Mouse (Mus musculus) liver, embryonic 13.5 days (tissue): ENCODE measurements around the gene Otulinl. TPM values are rescaled to one million over a fixed set of nuclear protein-coding genes. Genes with fewer than 3 reads are reported as not detected.
A peak's percentile ranks its signal among the peaks of the same experiment; 100 is the strongest.

Experiments
- ATAC-seq: fragments of 200-750 bp; cut with Nextera tagmentation; 2 replicates; pipeline ENCODE4 v1.8.0; 2017; ENCODE audit warnings: low read depth, mild to moderate bottlenecking, moderate number of reproducible peaks, moderate library complexity
- DNase-seq: peaks from one replicate; pipeline ENCODE4 v3.0.0; 2022
- H3K27ac ChIP-seq: fragments of 300-500 bp; sonication (generic); 2 replicates; pipeline ENCODE4 v1.5.1; 2015; ENCODE audit warnings: moderate library complexity, mild to moderate bottlenecking, inconsistent platforms
- H3K27me3 ChIP-seq: fragments of 300-500 bp; sonication (generic); 2 replicates; pipeline ENCODE4 v1.6.1; 2015; ENCODE audit warnings: mild to moderate bottlenecking, inconsistent platforms
- H3K36me3 ChIP-seq: fragments of 300-500 bp; sonication (generic); 2 replicates; pipeline ENCODE4 v1.6.1; 2015; ENCODE audit warnings: mild to moderate bottlenecking, inconsistent platforms
- H3K4me1 ChIP-seq: fragments of 300-500 bp; sonication (generic); replicated peaks from 2 replicates; pipeline ENCODE4 v1.6.1; 2015; ENCODE audit warnings: inconsistent platforms
- H3K4me2 ChIP-seq: fragments of 300-500 bp; sonication (generic); 2 replicates; pipeline ENCODE4 v1.6.1; 2015; ENCODE audit warnings: inconsistent platforms, mild to moderate bottlenecking, moderate library complexity
- H3K4me3 ChIP-seq: fragments of 300-500 bp; sonication (generic); replicated peaks from 2 replicates; pipeline ENCODE4 v1.5.1; 2015; ENCODE audit warnings: mild to moderate bottlenecking, inconsistent platforms
- H3K9ac ChIP-seq: fragments of 300-500 bp; sonication (generic); 2 replicates; pipeline ENCODE4 v1.6.1; 2015; ENCODE audit warnings: mild to moderate bottlenecking, inconsistent platforms
- H3K9me3 ChIP-seq: fragments of 300-500 bp; sonication (generic); replicated peaks from 2 replicates; pipeline ENCODE4 v1.6.1; 2016; ENCODE audit warnings: inconsistent platforms
- WGBS: fragments of 180-500 bp; shearing (Covaris S2); methylation state at CpG from one replicate; pipeline ENCODE4 v1.1.7; 2015; ENCODE audit not compliant: insufficient replicate concordance; 5-methylcytosine and 5-hydroxymethylcytosine counted together
- polyA plus RNA-seq: library from polyadenylated mRNA; unstranded; fragments of >200 nt; fragmentation: Nextera tagmentation; extraction: Ambion mirVana; gene quantifications from 2 replicates; pipeline ENCODE4 v1.2.1, GENCODE M21; 2015

Gene Otulinl
- polyA plus RNA-seq, 1 experiment from 2014 or later, result 8.0 TPM

DNA sequence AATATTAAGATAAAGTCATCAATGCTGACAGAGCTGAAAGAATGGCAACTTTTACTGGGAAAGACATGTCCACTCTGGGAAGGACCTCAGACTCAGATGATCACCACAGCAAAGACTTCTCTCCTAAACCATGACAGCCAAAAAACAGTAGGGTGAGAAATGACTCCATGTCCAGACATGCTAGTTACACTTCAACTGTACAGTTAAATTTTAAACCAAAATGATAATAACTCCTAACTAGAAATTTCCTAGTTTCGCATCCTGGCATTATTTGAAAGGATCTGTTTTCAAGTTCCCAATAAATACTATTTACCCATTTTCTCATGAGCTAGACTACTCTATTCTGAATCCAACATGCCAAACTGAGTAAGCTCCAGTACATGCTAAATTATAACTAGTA lies 55.1 kb downstream of the Otulinl start:
- Histone ChIP-seq H3K4me2 (0 out of 2 replicates have a peak overlapping the region, but pooled peaks have one; percentile 23), H3K4me1 (peaks cover 72% of the 10 kb centered on the region)
- 73% methylated on average over 1 of the region's 1 CpGs for WGBS

DNA sequence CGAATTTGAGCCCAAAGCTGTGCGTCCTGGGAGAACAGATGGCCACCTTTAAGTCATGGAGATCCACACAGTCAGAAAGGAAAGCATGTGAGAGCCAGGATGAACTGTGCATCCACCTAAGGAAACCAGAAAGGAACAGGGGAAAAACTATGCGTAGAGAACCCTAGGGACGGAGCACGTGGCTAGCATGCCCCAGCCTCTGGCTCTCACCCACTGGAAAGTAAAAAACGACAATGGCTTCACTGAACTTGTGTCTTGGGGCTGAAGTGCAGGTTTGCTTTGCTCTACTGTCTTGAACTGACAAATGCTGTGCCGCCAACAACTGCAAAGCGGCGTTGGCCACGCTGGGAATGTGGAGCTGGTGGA lies 55.5 kb downstream of the Otulinl start:
- Histone ChIP-seq H3K27me3 (no peaks in the 10 kb centered on the region), H3K36me3 (peaks cover 41% of the 10 kb centered on the region), H3K4me1 (peaks cover 72% of the 10 kb centered on the region), H3K9me3 (no peaks in the 10 kb centered on the region), H3K9ac (no peak overlapping the region), H3K4me3 (no peak overlapping the region), H3K4me2 (peak overlapping the region; percentile 23; the same call in 1 of the 2 replicates), H3K27ac (peak overlapping the region; percentile 49)
- ATAC-seq (no peak), DNase-seq (no peak)
- WGBS, result 55% methylated on average over 10 of the region's 10 CpGs

More for the DNA sequence above, 55.1 kb downstream of the Otulinl start:
- Histone ChIP-seq H3K27ac (no peak overlapping the region), H3K36me3 (peaks cover 37% of the 10 kb centered on the region), H3K9ac (no peak overlapping the region), H3K27me3 (no peaks in the 10 kb centered on the region), H3K4me3 (no peak overlapping the region), H3K9me3 (no peaks in the 10 kb centered on the region)
- DNase-seq (no peak), ATAC-seq (no peak)

DNA sequence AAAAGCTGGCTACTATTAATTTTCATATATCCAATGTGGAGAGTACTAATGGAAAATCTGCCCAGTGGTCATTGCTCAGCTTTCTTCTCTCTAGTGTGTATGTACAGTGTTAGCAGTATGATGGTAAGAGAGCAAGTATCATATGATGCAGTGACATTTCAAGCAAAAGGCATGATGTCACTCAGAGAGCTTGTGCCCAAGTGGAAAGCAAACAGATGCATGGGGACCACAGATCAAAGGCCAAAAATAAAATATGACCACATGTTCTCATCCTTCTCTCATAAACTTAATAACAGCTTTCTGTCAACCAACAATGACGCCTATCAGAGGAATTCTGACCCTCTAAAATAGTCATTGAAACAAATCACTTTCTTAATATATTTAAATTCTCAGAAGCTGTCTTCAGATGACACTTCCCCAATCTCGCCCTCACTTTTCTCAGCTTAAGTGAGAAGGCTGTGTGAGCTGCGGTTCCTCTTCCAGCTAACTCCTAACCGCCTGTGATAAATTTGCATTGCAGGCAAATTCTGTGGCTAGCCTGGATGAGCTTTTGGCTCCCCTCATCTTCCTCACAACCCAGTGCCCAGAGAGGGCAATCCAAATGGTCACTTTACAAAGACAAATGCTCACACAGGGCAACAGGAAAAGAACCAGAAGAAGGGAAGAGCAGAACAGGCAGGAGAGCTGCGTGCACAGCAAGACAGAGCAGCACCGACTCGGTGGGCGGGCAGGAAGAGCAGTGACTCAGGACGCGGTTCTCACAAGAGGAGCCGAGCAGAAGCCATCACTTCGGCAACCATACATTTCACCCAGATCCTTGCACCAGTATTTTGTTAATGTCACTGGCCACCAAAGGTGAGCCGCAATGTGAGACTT lies 56.1 kb downstream of the Otulinl start:
- H3K9me3 ChIP-seq, result no peaks in the 10 kb centered on the region
- DNase-seq (no peak), ATAC-seq (no peak)
- no peak overlapping the region for H3K4me3 ChIP-seq
- no peak overlapping the region for H3K9ac ChIP-seq
- WGBS, result 39% methylated on average over 13 of the region's 13 CpGs
- peaks cover 45% of the 10 kb centered on the region for H3K36me3 ChIP-seq
- H3K4me1 ChIP-seq, result peaks cover 74% of the 10 kb centered on the region
- H3K27me3 ChIP-seq, result no peaks in the 10 kb centered on the region
- H3K27ac ChIP-seq, result peak overlapping the region; percentile 49
- peak overlapping the region; percentile 23; the same call in 1 of the 2 replicates for H3K4me2 ChIP-seq

DNA sequence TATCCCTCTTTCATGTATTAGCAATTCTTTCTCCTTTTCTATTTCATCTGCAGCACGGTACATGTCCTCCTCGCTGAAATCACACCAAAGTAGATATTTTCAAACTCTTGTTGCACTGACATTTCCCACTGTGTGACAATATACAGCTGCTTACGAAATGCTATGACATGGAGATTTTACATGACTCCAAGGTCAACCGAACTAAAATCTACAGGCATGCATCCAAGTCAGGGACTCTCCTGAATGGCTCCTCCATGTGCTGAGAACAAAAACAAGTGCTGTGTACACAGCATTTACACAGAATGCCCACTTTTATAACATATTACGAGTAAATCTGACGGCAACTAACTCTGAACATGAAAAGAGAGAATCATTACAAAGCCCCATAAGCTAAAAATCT lies 58.1 kb downstream of the Otulinl start:
- Histone ChIP-seq H3K9ac (no peak overlapping the region), H3K36me3 (peaks cover 59% of the 10 kb centered on the region), H3K27me3 (no peaks in the 10 kb centered on the region), H3K4me2 (no peak overlapping the region), H3K4me1 (peaks cover 76% of the 10 kb centered on the region), H3K27ac (no peak overlapping the region), H3K4me3 (no peak overlapping the region), H3K9me3 (no peaks in the 10 kb centered on the region)
- DNase-seq (no peak), ATAC-seq (no peak)
- WGBS, result 82% methylated on average over 6 of the region's 6 CpGs

DNA sequence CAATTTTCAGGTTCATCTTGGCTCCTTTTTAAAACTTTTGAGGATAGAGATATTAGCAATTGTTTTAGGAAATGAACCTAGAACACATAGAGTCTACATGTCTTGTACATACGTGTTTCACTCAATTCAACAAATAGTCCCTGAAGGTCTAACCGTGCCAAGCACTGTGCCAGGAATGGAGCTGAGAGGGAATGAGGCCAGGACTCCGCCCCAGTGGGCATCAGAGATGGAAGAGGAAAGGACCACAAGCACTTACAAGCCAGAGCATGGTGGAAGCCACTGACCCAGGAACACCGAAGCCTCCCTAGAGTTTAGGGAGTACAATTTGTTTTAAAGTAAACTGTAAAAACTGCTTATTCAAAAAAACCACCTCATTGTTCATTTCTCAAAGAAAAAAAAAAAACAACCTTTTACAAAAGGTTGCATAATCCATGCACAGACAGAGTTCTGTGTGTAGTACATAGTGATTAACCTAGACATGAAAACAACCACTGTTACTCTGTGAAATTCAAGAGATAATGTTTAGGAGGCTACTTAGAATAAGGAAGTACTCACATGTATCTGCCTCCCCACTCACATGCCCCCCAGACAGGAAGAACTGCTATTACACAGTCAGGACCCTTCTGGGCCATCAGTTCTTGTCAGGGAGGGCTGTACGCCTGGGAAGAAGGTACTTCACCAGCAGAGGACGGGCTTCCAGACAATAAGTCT lies 60.7 kb downstream of the Otulinl start:
- no peak overlapping the region for H3K27ac ChIP-seq

DNA sequence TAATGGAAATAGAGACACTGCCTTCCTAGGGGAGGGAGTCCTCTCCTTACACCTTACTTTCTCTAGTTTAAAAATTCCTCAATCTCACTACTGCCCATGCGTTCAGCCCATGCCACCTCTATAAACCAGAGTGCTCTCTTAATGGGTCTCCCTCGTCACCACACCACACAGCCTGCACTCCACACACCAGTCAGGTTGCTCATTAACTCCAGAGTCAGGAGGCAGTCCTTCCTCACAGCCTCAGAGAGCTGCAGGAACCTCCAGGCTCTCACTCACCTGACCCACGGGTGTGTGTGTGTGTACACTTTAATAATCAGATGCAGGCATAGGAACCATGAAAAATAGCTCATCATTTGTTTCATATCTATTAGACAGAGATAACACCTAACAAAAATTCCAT lies 61.7 kb downstream of the Otulinl start:
- 64% methylated on average over 3 of the region's 3 CpGs for WGBS

More for the DNA sequence above, 60.7 kb downstream of the Otulinl start:
- Histone ChIP-seq H3K9ac (no peak overlapping the region), H3K4me2 (no peak overlapping the region), H3K36me3 (peaks cover 72% of the 10 kb centered on the region), H3K9me3 (no peaks in the 10 kb centered on the region), H3K4me3 (no peak overlapping the region), H3K27me3 (no peaks in the 10 kb centered on the region), H3K4me1 (peaks cover 49% of the 10 kb centered on the region)
- DNase-seq (no peak), ATAC-seq (no peak)
- 76% methylated on average over 6 of the region's 6 CpGs for WGBS

DNA sequence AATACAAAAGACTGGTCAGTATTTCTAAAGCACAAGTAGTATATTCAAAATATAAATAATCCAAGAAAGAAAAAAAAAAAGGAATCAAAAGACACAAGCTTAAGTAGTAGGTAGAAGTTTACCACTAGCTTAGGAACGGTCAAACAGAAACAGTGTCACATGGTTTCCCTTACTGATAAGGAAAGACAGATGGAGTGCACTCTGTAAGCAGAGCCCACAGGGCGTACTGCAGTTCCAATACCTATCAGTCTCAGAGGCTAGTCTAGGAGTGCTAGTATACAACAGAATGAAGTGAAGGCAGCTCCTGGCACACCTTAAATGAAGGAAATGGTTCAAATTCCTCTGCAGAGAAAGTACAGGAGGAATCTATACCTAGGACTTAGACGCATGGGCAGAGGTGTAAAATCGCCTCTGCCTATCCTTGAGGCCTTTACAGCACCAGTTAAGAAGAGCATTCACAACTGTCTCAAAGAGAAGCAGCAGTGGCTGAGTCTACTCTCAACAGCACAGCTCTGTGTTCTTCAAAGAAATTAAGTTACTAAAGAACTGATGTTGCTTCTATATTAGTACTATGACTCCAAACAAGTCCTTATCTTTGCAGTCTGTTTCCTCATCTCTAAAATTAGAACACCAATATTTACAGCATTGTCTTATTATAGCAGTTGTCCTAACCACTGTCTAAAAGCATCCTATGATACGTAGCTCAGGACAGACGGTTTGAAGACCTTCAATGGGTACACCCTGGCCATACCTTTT lies 62.4 kb downstream of the Otulinl start:
- H3K27ac ChIP-seq, result peak overlapping the region; percentile 40

More for the DNA sequence above, 61.7 kb downstream of the Otulinl start:
- Histone ChIP-seq H3K4me1 (peaks cover 40% of the 10 kb centered on the region), H3K27ac (peak overlapping the region; percentile 18; the same call in 1 of the 2 replicates), H3K9me3 (no peaks in the 10 kb centered on the region), H3K27me3 (no peaks in the 10 kb centered on the region), H3K4me2 (no peak overlapping the region), H3K4me3 (no peak overlapping the region), H3K9ac (no peak overlapping the region), H3K36me3 (peaks cover 74% of the 10 kb centered on the region)
- peak; percentile 35; the same call in 1 of the 2 replicates for ATAC-seq
- no peak for DNase-seq

DNA sequence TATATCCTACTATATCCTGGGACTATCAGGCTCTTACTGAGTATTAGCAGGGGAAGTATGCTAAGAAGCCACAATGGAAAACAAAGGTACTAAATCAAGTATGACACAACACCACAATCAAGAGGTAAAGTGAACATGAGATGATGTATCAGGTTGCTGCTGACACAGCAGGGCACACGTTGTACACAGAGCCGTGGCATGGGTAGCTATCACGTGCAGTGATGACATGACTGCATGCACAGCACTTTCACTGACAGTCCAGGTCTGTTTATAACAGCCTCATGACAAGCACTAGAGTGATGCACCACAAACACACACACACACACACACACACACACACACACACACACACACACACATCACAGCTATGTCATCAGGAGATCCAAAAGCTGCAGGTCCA lies 64.2 kb downstream of the Otulinl start:
- Histone ChIP-seq H3K4me3 (no peak overlapping the region), H3K4me1 (peaks cover 30% of the 10 kb centered on the region), H3K27me3 (no peaks in the 10 kb centered on the region), H3K27ac (no peak overlapping the region), H3K9ac (no peak overlapping the region), H3K4me2 (no peak overlapping the region), H3K36me3 (peaks cover 81% of the 10 kb centered on the region), H3K9me3 (no peaks in the 10 kb centered on the region)
- no peak for ATAC-seq
- WGBS, result 84% methylated on average over 3 of the region's 3 CpGs
- DNase-seq, result no peak

More for the DNA sequence above, 62.4 kb downstream of the Otulinl start:
- 36% methylated on average over 6 of the region's 6 CpGs for WGBS
- peaks cover 33% of the 10 kb centered on the region for H3K4me1 ChIP-seq
- no peak overlapping the region for H3K4me3 ChIP-seq
- H3K36me3 ChIP-seq, result peaks cover 76% of the 10 kb centered on the region
- H3K9ac ChIP-seq, result no peak overlapping the region
- H3K4me2 ChIP-seq, result no peak overlapping the region
- DNase-seq, result no peak
- peak; percentile 86 for ATAC-seq
- no peaks in the 10 kb centered on the region for H3K27me3 ChIP-seq
- no peaks in the 10 kb centered on the region for H3K9me3 ChIP-seq

DNA sequence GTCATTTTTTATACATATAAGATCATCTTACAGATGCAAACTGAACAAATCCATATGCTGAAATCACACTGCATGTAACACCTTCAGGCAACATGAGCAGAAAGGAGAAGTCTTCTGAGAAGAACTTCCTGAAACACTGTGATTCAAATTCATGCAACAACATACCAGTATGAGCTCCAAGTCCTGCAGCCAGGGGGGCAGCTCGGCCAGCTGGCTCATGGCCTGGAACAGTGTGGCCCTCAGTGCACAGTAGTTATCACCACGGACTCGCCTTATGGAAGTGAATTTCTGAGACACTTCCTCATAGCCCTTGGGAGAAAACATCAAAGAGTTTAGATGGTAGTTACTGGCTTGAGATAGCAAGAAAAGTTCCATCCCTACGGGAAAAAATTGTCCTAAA lies 65.2 kb downstream of the Otulinl start:
- Histone ChIP-seq H3K4me3 (no peak overlapping the region), H3K27me3 (no peaks in the 10 kb centered on the region), H3K36me3 (peaks cover 86% of the 10 kb centered on the region), H3K27ac (no peak overlapping the region), H3K4me2 (no peak overlapping the region), H3K4me1 (peaks cover 24% of the 10 kb centered on the region), H3K9me3 (no peaks in the 10 kb centered on the region), H3K9ac (no peak overlapping the region)
- DNase-seq (no peak), ATAC-seq (no peak)
- WGBS, result 72% methylated on average over 4 of the region's 4 CpGs

DNA sequence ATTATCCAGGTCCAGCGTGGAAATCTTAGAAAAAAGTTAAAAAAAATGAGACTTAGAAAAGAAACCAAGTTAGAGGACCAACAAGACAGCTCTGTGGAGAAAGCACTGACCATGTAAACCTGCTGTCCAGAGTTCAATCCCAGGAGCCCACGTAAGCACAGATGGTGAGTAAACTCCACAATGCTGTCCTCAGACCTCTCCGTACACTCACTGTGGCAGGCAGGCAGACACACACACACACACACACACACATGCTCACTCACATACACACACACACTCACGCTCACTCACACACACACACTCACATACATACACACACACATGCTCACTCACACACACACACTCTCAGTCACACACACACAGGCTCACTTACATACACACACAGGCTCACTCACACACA lies 68.1 kb downstream of the Otulinl start:
- ATAC-seq (no peak), DNase-seq (no peak)
- Histone ChIP-seq H3K9ac (no peak overlapping the region), H3K36me3 (peaks cover 87% of the 10 kb centered on the region), H3K4me2 (no peak overlapping the region), H3K4me1 (no peaks in the 10 kb centered on the region; the same call in 1 of the 2 replicates), H3K4me3 (no peak overlapping the region), H3K27ac (no peak overlapping the region), H3K27me3 (no peaks in the 10 kb centered on the region), H3K9me3 (no peaks in the 10 kb centered on the region)
- 81% methylated on average over 4 of the region's 4 CpGs for WGBS
